Mouse (Mus musculus): ENCODE results near the gene Npcd.
"Not testable (repeated sequence)": the region's sequence is repeated elsewhere in the genome, so short reads cannot be mapped to it uniquely, and the experiment has no call there.

The Npcd gene

DNA sequence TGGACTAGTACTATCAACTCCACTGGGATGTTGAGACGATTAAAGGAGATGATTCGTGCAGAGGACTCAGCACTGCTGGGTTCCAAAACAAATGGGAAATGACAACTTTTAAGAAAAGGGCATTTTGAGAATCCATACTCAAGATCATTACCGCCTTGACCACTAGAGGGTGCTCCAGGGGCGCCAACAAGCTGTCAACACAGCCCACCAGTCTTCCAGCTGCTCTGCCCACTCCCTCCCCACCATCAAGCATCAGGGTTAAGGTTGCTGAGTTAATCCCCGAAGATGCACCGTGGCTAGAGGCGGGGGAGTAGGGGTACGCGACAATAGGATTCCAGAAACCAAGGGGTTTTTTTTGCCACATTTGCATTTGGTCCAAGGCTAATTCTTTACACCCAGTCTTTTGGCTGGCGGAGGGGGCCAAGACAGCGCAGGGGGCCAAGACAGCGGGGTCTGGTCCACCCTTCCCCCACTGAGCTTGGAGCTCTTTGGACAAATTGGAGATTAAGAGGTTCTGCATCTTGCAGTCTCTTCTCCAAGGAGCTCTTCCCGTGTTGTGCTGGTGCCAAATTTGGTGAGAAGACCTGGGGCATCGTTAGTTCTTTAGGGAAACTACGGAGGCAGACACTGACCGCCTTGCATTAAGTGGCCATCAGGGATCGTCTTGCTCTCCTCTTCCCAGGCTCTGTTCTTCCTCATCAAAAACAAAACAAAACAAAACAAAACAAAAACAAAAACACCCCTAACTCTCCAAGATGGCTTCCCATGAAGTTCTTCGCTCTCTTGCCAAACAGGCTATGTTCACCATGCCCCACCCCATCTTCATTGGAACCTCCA is 1.8 kb downstream of the Npcd start:
- in situ Hi-C loops (cut with MboI, MseI): loop anchor here (5.0 kb wide), 1 partner anchor 50 kb away; no protein-coding TSS in a partner anchor

DNA sequence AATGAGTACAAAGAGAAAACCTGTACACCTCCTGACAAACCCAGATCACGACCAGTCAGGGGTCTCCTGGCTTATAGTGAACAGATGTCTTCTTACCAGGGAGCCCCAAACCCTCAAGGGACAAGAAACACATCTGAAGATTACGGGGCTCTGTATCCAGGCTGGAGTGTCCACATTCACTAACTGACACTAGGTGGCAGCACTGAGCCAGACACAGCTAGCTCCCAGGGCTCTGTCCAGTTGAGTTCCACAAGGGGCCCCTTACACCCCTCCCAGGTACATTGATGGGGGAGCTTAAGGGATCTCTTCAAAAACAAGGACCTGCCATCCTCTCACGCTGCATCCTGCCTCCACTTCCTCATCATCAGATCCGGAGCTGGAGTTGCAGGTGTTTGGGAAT is 3.6 kb downstream of the Npcd start:
- in situ Hi-C loops (cut with MboI, MseI): loop anchor here (5.0 kb wide), 1 partner anchor 52 kb away; no protein-coding TSS in a partner anchor

DNA sequence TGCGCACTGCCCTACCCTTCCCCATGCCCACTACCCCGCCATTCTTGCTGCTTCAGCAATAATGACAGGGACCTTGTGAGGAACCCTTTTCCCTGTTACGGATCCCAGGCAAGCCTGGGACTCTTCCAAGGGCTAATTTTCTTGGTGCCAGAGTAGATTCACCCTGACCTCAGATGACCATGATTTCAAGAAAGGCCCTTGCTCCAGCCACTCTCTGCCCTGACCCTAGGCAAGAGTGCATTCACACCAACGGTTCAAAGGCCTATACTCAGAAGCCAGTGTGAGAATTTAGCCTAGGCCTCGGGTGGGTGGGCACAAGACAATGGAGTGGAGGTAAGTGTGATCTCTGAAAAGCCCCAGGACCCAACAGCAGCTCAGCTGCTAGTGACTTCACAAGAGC is 4.6 kb downstream of the Npcd start:
- in situ Hi-C loops (cut with MboI, MseI): loop anchor here (5.0 kb wide), 1 partner anchor 83 kb away; no protein-coding TSS in a partner anchor

DNA sequence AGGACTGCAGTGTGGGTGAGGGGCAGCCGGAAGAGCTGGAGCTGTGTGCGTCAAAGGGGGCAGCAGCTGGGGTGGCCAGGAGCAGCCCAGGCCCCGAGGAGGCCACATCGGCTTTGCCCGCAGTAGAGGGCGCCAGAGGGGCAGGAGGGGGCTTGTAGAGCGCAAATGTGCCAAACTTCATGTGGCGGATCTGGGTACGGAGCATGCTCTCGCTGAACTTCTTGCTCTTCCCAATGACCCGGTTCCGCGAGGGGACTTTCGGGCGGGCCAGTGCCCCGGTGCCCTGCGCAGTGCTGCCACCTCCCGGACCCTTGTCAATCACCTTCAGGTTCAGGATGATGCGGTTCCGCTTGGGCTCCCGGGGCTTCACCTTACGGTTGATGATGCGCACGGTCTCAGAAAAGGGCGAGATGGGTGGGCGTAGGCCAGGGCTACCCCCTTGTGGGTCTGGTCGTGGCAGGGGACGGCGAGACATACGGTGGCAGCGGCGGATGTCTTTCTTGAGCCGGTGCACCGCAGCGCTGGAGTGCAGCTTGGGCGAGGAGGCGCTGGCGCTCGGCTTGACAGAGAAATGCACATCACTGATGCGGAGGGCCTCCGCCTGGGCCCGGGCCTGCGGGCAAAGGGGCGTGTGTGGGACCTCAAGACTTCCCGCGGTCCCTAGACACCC is 5.5 kb downstream of the Npcd start:
- in situ Hi-C loops (cut with MboI, MseI): loop anchor here (5.0 kb wide), 1 partner anchor 84 kb away; no protein-coding TSS in a partner anchor

DNA sequence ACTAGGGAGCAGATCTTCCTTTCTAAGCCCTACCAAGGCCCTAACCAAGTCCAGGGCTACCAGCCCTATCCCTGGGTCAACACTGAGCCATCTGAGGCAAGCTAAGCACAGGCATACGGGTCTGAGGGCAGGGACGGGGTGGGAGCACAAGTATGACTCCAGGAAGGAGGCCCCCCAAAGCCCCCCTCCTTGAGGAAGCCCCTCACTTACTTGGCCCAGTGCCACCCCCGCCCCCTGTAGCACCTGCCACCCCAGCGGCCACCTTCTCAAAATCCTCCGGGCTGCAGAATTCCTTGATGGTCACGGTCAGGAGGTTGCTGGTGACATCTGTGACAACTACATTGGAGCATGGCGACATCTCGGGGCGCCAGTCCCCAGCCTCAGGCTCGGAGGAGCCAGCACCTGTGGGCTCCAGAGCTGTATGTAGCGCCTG is 6.2 kb downstream of the Npcd start:
- in situ Hi-C loops (cut with MboI, MseI): loop anchor here (5.0 kb wide), 1 partner anchor 85 kb away; no protein-coding TSS in a partner anchor

DNA sequence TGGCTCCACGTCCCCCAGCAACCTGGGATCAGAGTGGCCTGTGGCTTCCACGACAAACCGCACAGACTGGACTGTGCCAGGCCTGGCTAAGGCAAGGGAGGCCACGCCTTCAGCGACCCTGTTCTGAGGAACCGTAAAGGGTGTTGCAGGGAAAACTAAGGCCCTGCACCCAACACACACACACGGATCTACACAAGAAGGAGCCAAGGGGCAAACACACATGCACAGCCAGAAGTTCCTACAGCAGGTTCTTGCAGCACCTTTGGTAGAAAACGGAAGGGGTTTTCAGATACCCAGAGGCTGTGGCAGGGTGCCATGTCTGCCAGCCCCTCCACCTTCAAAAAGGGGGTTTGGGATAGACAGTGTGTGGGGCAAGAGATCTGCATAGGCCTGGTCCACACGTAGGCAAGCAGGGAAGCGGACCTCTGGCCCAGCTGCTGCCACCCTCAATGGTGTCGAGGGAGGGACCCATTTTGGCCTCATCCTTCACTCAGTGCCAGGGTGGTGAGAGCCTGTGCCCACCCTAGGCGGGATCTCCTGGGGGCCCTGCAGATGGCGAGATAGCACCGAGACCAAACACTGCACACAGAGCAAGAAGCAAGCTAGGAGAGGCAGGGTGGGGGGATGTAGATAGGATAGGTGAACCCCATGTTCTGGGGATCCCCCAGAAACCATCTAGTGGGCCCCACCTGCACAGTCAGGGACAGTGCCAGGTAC is 6.8 kb downstream of the Npcd start:
- in situ Hi-C loops (cut with MboI, MseI): loop anchor here (5.0 kb wide), 1 partner anchor 85 kb away; no protein-coding TSS in a partner anchor

DNA sequence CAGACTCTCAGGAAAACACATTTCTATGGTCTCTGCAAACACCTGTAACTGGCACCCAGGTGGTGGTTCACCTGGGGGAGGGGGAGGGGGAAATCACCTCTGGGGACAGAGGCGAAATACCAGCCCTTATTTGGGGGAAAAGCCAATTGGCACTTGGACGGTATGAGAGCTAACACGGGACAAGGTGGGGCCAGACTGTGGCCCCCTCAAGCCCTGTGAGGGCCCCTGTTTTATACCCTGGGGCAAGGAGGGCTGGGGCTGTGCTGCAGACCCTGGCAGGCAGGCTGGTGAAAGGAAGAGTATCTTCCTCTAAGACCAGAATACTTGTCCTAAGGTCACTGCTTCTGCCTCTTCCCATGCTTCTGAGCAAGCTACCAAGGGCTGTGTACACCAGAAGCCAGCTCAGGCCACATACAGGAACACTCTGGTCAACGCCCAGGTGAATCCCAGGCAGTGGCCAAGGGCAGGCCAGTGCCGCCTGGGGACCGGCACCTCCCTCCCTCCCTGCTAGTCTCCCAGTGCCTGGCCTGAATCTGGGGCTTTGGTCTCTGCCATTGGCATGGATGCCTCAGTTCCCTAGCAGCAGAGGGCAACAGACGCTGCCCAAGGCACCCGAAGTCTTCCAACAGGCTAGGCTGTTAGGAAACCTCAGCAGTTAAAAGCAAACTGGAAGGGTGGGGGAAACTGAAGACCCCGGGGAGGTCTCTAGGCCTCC is 7.7 kb downstream of the Npcd start:
- in situ Hi-C loops (cut with MboI, MseI): loop anchor here (5.0 kb wide), 1 partner anchor 86 kb away; no protein-coding TSS in a partner anchor

DNA sequence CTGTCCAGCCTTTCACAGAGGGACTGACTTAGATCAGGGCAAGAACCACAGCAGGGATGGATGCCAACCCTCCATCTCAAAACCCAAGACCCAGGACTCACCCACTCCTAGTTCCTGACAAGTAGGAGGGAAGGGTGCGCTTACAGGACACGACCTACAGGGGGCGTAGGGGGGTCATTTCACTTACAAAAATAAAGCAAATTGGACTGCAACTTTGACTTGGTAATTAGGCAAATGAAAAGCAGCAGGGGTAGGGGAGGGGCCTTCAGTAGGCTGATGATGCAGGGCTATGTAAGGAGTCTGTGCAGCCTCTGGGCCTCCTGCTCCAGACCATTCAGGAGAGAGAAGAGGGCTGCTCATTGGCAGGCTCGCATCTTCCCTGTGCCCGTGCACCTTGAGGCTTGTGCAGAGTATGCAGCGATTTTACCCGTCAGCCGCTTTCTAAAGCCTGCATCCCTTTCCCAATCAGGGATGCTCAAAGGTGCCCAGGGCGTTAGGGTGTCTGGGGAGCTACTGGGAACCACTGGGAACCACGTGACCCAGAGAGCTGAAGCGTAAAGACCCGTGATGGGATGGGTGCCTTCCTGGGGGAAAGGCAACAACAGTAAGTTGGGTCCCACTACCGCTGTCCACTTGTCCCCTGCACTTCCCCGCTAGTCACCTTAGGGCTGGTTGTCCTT is 8.8 kb downstream of the Npcd start:
- in situ Hi-C loops (cut with MboI, MseI): loop anchor here (5.0 kb wide), 1 partner anchor 87 kb away; no protein-coding TSS in a partner anchor

DNA sequence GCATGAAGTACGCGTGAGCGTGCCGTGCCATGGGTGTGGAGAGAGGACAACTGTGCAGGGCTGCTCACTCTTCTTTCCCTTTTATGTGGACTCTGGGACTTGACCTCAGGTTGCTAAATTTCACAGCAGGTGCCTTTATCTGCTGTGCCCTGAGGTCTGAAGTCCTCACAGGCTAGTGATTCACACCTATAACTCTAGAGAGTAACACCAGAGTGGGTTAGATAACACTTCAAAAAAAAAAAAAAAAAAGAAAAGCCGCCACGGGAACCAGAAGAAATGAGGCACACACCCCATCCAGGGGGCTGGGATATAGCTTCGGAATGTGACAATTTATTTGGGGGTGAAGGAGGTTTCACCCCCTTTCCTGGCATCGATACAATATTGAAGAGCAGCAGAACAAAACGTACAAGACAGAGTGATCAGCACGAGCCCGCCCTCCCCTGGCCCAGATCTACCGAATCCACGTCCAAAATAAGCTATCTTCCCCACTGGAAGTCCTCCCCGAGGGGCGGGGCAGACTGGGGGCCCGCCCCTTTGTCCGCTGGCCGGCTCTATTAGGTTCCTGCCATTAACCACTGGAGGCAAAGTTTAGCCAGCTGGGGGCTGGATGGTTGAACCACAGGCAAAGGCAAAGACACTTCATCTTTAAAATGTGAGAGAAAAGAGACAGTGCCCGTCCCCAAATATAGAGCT is 10.3 kb downstream of the Npcd start:
- in situ Hi-C loops (cut with MboI, MseI): no loop called here

DNA sequence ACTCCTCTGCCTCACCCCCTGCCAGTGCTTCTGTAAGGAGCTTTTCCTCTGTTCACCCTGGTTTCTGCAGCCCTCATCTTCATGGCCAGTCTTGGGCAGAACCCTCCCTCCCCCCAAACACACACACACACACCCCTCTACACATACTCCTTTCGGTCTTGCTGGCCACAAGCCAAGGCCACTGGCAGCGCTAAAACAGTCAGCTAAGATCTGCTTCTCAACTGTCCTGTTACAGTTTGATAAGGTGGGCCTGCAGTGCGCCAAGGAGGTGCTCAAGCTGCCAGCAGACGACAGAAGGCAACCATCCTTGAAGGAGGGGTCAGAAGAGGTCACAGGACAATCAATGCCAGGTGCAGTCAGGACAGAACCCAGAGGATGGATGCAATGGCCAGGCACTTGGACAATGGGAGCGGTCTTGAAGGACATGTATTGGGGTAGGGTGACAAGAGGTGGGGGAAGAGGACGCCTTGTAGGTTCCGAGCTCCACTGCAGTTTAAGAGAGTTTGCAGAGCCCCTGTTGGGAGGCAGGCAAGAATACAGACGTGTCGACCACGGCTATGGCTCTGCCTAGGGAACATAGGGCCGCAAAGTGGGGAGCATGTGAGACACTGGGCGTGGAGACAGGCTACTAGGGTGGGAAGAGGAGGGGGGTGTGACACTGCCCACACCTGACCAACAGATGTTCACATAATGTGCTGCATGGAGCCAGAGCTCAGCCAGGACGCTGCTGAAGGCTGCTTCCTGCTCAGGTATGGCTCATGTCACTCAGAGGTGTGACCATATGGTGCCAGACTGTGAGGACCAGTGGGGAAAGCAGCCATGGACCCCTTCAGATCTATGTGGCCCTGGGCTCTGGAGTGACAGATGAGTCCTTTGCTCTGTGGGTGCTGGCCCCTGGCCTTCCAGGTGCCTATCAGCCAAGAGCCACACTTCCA is 11.5 kb downstream of the Npcd start:
- in situ Hi-C loops (cut with MboI, MseI): no loop called here

DNA sequence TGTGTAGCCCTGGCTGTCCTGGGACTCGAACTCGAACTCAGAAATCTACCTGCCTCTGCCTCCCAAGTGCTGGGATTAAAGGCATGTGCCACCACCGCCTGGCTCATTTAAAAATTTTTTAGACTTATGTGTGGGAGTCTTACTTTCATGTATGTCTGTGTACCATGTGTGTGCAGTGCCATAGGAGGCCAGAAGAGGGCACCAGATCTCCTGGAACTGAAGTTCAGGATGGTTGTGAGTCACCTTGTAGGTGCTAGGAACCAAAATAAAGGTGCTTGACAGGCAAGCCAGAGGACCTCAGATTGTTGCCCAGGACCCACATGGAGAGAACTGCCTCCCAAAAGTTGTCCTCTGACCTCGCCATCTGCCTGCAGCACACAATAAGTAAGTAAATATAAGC is 15.7 kb downstream of the Npcd start:
- in situ Hi-C loops (cut with MboI, MseI): no loop called here

DNA sequence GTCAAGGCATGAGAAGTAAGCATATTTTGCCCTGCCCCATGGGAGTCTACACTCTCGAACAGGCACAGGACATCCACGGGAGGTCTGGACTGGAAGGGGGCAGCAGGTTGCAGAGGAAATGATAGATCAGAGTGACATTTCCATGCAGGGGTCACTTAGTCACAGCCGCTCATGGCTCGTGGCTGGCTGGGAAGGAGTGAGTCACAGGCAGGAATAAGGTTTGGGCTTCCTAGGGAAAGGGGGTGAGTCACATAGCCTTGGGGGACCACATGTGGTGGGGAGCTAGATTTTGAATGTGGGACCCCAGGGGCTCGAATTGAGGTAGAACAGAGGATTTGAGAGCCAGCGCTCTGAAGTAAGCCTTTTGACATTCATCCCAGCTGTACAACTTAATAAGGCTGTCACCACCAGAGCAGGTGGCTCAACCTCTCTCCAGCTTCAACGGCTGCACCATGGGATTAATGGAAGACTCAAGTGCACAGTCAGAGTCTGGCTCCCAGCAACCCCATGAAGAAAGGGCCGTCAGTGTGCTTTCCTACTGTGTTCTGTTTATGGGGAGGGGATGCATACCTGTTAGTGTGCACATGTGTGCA is 20.3 kb downstream of the Npcd start:
- in situ Hi-C loops (cut with MboI, MseI): no loop called here

DNA sequence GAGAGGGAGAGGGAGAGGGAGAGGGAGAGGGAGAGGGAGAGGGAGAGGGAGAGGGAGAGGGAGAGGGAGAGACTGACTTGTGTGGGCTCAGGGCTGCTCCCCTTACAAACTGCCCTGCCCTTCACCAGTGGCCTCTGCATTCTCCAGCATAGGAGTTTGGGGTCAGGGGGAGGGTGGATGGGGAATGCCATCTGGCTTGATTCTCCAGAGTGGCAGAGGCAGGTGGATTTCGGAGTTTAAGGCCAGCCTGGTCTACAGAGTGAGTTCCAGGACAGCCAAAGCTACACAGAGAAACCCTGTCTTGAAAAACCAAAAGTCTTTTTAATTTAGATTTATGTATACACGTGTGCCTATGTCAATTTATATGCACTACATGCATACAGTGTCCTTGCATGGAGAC is 21.2 kb downstream of the Npcd start:
- in situ Hi-C loops (cut with MboI, MseI): not testable (repeated sequence)

DNA sequence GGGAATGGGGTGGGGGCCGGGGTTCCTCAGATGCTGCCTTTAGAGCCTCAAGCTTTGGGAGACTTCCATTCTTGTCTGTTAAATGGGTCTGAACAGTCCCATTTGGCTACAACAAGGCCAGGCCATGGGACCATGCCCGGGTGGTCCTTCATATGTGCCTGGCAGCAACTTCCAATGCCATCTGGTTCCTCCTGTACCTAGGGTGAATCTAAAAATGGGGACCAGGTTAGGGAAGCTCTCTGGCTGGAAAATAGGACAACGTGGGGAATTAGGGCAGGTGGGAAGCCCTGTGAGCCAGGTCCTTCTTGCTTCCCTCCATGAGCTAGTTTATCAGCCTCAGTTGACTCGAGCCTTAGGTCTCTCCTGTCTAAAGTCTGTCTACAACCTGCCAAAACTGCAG is 23.0 kb downstream of the Npcd start:
- in situ Hi-C loops (cut with MboI, MseI): no loop called here

DNA sequence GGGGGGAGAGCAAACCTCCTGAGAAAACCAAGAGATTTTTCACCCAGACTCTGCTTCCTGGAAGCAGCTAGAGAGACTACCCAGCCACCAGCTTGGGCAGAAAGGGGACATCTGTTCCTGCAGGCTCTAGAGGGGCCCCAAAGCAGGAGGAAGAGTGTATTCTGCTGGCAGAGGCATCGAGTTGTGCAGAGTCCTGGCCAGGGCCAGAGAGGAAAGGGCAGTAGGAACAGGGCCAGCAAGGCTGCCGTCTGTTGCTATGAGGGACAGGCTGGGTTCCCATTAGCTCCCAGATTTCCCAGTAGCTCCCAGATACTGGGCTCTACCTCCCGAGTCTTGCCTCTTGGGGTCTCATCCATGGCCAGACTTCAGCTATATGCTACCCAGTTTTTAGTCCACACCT is 24.0 kb downstream of the Npcd start:
- in situ Hi-C loops (cut with MboI, MseI): no loop called here

DNA sequence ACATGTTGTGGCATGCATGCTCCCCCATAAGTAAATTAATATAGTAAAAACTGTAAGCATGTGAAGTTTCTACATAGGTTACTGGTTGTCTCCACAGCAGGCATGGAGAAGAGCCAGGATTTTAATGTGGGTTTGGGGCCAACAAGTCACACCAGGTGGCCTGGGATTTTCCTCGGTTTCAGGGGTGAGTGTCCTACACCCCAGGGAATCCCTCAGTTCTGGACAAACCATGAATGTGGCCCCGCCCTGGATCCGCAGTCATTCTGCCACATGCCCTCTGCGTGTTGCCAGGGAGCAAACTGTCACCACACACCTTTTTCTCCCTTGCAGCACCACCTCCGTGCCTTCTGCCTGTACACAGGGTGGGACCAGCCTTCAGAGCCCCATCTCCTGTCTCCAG is 25.4 kb downstream of the Npcd start:
- in situ Hi-C loops (cut with MboI, MseI): no loop called here

DNA sequence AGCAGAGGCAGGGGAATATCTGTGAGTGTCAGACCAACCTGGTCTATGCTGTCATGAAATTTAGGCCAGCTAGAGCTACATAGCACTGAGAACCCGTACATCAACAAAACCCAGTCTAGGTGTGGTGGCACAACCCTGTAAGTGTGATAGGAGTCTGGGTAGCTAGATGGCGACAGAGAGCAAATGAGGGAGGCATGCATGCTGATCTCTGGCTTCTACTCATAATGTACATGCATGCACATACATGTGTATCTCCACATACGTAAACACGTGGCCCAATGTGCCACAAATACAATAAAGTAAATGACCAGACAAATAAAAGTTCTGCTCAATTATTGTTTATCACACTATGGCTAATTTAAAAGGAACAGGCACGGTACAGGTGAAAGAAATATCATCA is 25.9 kb downstream of the Npcd start:
- in situ Hi-C loops (cut with MboI, MseI): no loop called here

DNA sequence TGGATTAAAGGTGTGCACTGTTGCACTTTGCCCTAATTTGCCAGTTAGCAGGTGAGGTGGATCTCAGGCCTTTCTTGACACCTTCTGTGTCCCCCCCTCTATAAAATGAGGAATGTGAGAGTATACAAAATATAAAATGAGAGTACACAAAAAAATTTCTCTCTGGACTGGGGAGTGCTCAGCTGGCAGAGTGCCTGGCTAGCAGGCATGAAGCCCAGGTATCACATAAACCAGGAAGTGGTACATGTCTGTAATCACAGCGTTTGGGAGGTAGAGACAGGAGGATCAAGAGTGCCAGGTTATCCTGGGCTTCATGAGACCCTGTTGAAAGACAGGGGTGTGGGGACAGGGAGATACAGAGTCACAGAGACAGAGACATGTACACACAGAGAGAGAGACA is 27.0 kb downstream of the Npcd start:
- in situ Hi-C loops (cut with MboI, MseI): no loop called here

DNA sequence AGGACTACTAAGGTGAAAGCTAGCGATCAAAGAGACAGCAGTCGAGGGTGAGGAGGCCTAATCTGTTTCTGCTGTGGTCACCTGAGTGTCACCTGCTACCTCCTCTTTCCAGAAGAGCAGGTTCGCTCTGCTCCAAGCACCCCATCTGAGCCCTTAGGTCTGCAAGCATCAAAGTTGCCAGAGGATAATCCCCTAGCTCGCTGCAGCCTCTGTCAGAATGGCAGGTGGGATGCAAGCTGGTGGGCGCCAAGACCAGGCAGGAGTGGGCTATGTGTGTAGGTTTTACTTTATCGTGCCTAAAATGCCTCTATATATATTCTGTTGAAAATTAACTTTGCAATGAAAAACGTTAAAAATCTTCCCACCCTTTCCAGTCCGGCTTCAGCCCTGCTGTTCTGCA is 28.8 kb downstream of the Npcd start:
- in situ Hi-C loops (cut with MboI, MseI): no loop called here
